In genomic region chr9:50841079-50841789, GRCm38 (mm10) we compare ENCODE assay signal across 8 mouse cellular contexts. TPM values are rescaled to one million over a fixed set of nuclear protein-coding genes. Genes with fewer than 3 reads are reported as not detected.
DNase-seq lines count a peak whose midpoint lies in the region; ATAC-seq and TF ChIP-seq lines count a peak whose summit lies in the region.
"Had no signal": no experiment of that assay in that cellular context is flagged by ENCODE, and none has a peak within 500 bp of the region (broad histone marks: within the 10 kb centered on the region; RNA-seq: fewer than 3 reads in every experiment).

No protein-coding gene starts in this region.

- H3K9ac ChIP-seq in heart, embryonic 15.5 days: no peak overlapping the region
- no peak overlapping the region for H3K9ac ChIP-seq in intestine, postnatal 0 days (ENCODE audit: low read depth, low read length)

- no peak for TF ChIP-seq CTCF in intestine, postnatal 0 days (IDR thresholded peaks at IDR 0.05; ENCODE audit: low read depth)
- TF ChIP-seq CTCF in kidney, adult 2 months (conservative IDR thresholded peaks at IDR 0.05; ENCODE audit: insufficient read depth, insufficient read length, low read depth, low read length): no peak

- H3K4me1 ChIP-seq in heart, embryonic 15.5 days (replicated peaks): 0 out of 2 replicates have a peak, but pooled peaks cover 6% of the 10 kb centered on the region
- 0 out of 2 replicates have a peak, but pooled peaks cover 3% of the 10 kb centered on the region for H3K4me1 ChIP-seq in intestine, postnatal 0 days (replicated peaks; ENCODE audit: control insufficient read depth, insufficient read depth, low read length)
- H3K4me1 ChIP-seq in limb, embryonic 10.5 days: 0 out of 2 replicates have a peak, but pooled peaks cover under 1% of the 10 kb centered on the region
- H3K4me1 ChIP-seq in kidney, adult 2 months (ENCODE audit: control insufficient read depth, insufficient read depth, low read length): peaks cover 10% of the 10 kb centered on the region

- peak; percentile 65 for ATAC-seq in CD4-positive, CD25-positive, alpha-beta regulatory T cell, adult 4 months
- 0 out of 2 replicates have a peak, but pooled peaks have one; percentile 22 for ATAC-seq in heart, embryonic 15.5 days (replicated peaks; ENCODE audit: insufficient number of reproducible peaks, insufficient read depth, low FRiP score, low read depth)
- no peak for ATAC-seq in intestine, postnatal 0 days

- H3K9me3 ChIP-seq in heart, embryonic 15.5 days (replicated peaks): no peaks in the 10 kb centered on the region
- no peaks in the 10 kb centered on the region for H3K9me3 ChIP-seq in intestine, postnatal 0 days (ENCODE audit: control insufficient read depth)
- H3K9me3 ChIP-seq in limb, embryonic 10.5 days (replicated peaks): no peaks in the 10 kb centered on the region

- H3K4me2 ChIP-seq in heart, embryonic 15.5 days: no peak overlapping the region
- H3K4me2 ChIP-seq in intestine, postnatal 0 days (replicated peaks; ENCODE audit: low read depth): no peak overlapping the region

- peak; percentile 43 to 46 for DNase-seq in B cell, adult 2 months
- DNase-seq in lung, postnatal 10 days: peak; percentile 43
- DNase-seq in limb, embryonic 10.5 days (ENCODE audit: low spot score): no peak
- no peak for DNase-seq in kidney, adult 2 months
- DNase-seq: kidney, adult 8-10 months had no signal

- H3K36me3 ChIP-seq in heart, embryonic 15.5 days: 0 out of 2 replicates have a peak, but pooled peaks cover 5% of the 10 kb centered on the region
- H3K36me3 ChIP-seq in intestine, postnatal 0 days (ENCODE audit: control insufficient read depth, insufficient read depth): peaks cover 19% of the 10 kb centered on the region
- H3K36me3 ChIP-seq in limb, embryonic 10.5 days: peaks cover 27% of the 10 kb centered on the region
- no peaks in the 10 kb centered on the region for H3K36me3 ChIP-seq in kidney, adult 2 months (ENCODE audit: control insufficient read depth, insufficient read depth, low read length)

- H3K4me3 ChIP-seq in heart, embryonic 15.5 days: no peak overlapping the region
- no peak overlapping the region for H3K4me3 ChIP-seq in intestine, postnatal 0 days (ENCODE audit: low read depth, low read length)
- no peak overlapping the region for H3K4me3 ChIP-seq in limb, embryonic 10.5 days
- no peak overlapping the region for H3K4me3 ChIP-seq in kidney, adult 2 months (ENCODE audit: insufficient read depth, low read depth, low read length)

- TF ChIP-seq POLR2A in kidney, adult 2 months (IDR thresholded peaks at IDR 0.05; ENCODE audit: low read depth, low read length): no peak

- H3K27ac ChIP-seq in heart, embryonic 15.5 days: no peak overlapping the region
- no peak overlapping the region for H3K27ac ChIP-seq in intestine, postnatal 0 days (ENCODE audit: low read depth, low read length)
- H3K27ac ChIP-seq in limb, embryonic 10.5 days: no peak overlapping the region
- H3K27ac ChIP-seq in kidney, adult 2 months (ENCODE audit: insufficient read depth, low read depth, low read length): no peak overlapping the region

- WGBS in heart, embryonic 15.5 days: 62% methylated on average over 13 of the region's 13 CpGs
- 76% methylated on average over 13 of the region's 13 CpGs for WGBS in intestine, postnatal 0 days
- WGBS in limb, embryonic 10.5 days: 95% methylated on average over 13 of the region's 13 CpGs
- WGBS in kidney, adult 2 months: 73% methylated on average over 13 of the region's 13 CpGs

- no peaks in the 10 kb centered on the region for H3K27me3 ChIP-seq in heart, embryonic 15.5 days
- H3K27me3 ChIP-seq in intestine, postnatal 0 days (replicated peaks; ENCODE audit: control insufficient read depth, insufficient read depth, low read length): no peaks in the 10 kb centered on the region
- no peaks in the 10 kb centered on the region for H3K27me3 ChIP-seq in limb, embryonic 10.5 days (ENCODE audit: low read depth, poor library complexity, severe bottlenecking)
- no peaks in the 10 kb centered on the region for H3K27me3 ChIP-seq in kidney, adult 2 months (replicated peaks; ENCODE audit: control insufficient read depth, insufficient read depth, low read length)

RNA-seq across cellular contexts. Expression of gene Ppp2r1b, which starts 3.9 kb away (rescaled TPM):
- 10 to 100 TPM; 58.6 to 79.7 TPM for polyA plus RNA-seq in CD4-positive, CD25-positive, alpha-beta regulatory T cell, adult 4 months (2017; shearing (Covaris generic))
- 33.4 and 42.5 TPM in 2 replicates for polyA plus RNA-seq in heart, embryonic 15.5 days (2015; fragmentation: Nextera tagmentation; extraction: Ambion mirVana)
- 20.0 and 21.4 TPM in 2 replicates for polyA plus RNA-seq in intestine, postnatal 0 days (2015; fragmentation: Nextera tagmentation; extraction: Ambion mirVana)
- 159 and 177 TPM in 2 replicates for polyA plus RNA-seq in limb, embryonic 10.5 days (2016; fragmentation: Nextera tagmentation; extraction: Ambion mirVana)
- 10.2 and 13.0 TPM in 2 replicates for polyA plus RNA-seq in kidney, adult 2 months (2012; rRNA removed)

Comparison
In these comparisons a context has a peak if more than half of its experiments do, and no peak if none do; other contexts are left out.
1. DNase-seq: peak in B cell, adult 2 months (2 of 2) and lung, postnatal 10 days (single experiment); none in limb, embryonic 10.5 days (single experiment) and kidney, adult 2 months (single experiment).